Mouse (Mus musculus): ENCODE measurements around the gene Pdia3.
A peak's percentile ranks its signal among the peaks of the same experiment; 100 is the strongest.
"Not testable (repeated sequence)": the region's sequence is repeated elsewhere in the genome, so short reads cannot be mapped to it uniquely, and the experiment has no call there.

Pdia3 gene

GRCm38 (mm10) chr2:121444178-121444577, 30.6 kb downstream of the Pdia3 start, which contains the start of gene Ell3:
Gene Ell3, minus strand, starts transcription at chr2:121444278.
- no peak for DNase-seq

- no peak for DNase-seq
Measured at GRCm38 (mm10) chr2:121445117-121445516, 31.5 kb downstream of the Pdia3 start.

DNA sequence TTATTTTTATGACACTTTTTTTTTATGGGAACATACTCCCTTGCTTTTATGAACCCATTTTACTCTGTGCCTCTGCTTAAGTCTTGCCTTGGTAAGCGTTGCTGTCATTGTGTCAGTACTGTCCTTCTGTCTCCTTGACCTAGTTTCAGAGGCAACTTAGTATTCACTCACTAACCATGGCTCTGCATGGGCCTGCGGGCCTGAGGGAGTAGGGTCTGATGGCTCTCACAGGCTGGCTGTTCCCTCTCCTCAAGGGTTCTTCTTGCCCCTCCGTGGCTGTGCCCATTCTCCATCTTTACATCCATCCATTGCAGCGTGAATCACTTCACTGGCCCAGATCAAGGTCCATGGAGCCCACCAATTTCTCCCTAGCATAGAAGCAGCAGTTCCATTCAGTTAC, 32.9 kb downstream of the Pdia3 start:
- DNase-seq: no peak

DNA sequence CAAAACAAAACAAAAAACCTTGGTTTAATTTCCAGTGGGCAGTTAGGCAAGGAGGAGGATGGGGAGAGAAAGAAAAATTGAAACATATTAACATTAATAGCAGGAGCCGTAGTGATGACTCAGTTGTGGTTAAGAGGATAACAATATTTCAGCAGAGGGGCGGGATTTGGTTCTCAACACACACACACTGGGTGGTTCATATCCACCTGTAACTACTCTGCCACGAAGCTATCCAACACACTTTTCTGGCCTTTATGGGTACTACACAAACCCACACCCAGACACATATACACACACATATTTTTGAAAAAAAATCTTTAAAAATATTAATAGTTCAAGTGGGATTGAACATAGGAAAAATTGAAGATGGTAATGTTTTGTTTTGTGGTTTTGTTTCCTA, 33.4 kb downstream of the Pdia3 start:
- no peak for DNase-seq

DNA sequence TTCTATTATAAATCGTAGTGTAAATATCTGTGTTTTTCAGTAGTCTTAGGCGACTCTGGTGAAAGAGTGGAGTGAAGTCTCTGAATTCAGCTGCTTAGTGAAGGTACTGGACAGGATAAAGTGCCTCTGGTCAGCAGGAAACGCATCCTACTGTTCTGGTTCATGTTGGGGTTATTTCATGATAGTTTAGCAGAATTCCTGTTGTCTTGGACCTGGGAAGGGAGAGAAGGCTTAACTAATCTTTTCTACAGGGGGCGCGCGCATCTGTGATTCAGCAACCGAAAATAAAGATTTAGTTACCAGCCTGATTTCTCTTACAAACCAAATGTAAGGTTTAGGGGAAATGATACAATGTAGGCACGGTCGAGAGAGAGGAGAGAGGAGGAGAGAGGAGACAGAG, 34.6 kb downstream of the Pdia3 start:
- peak; percentile 68 for DNase-seq

GRCm38 (mm10) chr2:121448739-121449535, 35.4 kb downstream of the Pdia3 start, which contains the start of gene Serf2:
Gene Serf2, plus strand, starts transcription at chr2:121449195.
- peak; percentile 99 for DNase-seq

DNA sequence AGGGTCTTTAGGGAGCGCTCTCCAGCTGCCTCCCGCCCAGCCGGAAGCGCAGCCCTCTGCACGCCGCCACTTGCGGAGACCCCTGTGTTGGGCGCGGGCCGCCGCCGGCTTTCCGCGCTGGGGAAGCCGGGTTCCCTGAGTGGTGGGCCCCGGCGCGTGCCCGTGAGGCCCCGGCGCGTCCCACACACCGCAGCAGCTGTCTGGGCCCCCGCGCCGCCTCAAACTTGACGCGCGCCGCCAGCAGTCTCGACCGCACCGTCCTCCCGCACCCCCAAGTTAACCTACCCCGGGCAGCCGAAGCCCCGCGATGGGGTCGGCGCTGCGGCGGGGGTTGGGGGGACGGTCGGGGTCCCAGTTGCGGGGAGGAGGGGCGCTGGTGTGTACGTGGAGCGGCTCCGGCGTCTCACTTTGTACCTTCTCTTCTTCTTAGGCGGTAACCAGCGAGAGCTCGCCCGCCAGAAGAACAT, 36.0 kb downstream of the Pdia3 start:
- DNase-seq: no peak

DNA sequence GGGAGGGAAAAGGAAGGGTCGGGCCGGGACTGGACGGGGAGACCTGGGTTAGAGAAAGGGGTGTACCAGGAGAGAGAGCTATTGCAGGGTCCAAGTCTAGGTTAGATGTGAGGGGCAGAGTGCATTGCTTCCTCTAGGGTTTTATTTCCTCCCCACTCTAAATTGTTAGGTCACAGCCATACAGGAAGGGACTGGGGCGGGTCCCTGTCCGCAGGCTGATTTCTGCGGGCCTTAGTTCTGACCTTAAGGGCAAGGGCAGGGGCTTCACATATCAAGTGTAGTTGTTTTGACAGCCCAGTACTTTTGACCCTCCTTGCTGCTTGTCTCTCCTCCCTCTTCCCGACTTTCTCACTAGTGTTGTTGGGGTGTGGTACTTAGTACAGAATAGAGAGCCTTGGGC, 36.5 kb downstream of the Pdia3 start:
- DNase-seq: no peak

GRCm38 (mm10) chr2:121452361-121452760, 38.8 kb downstream of the Pdia3 start:
- DNase-seq: no peak

- DNase-seq: no peak
Measured at GRCm38 (mm10) chr2:121452990-121453389, 39.4 kb downstream of the Pdia3 start, which contains the start of gene Hypk. Gene Hypk, plus strand, starts transcription at chr2:121453290.

- no peak for DNase-seq
Measured at GRCm38 (mm10) chr2:121453917-121454316, 40.3 kb downstream of the Pdia3 start.

DNA sequence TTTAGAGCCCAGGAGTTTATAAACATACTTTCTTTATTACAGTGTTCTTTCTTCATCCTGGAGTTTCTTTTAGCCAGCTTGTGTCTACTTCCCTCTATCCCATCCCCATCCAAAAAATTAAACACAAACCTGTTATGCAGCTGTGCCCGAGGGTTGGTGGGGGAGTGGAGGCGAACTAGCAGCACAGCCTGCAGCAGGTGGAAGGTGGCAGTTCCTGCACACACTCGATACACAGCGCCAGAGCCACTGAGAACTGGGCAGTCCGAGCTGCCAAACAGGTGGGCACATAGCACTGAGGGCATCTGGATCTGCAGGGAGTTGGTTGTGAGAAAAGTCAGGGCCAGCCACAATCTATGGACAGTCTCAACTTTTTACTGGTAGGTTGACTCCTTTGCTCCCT, 42.0 kb downstream of the Pdia3 start:
- no peak for DNase-seq

- DNase-seq: peak; percentile 93
Measured at GRCm38 (mm10) chr2:121456692-121457642, 43.4 kb downstream of the Pdia3 start, which contains the start of gene Serinc4. Gene Serinc4, minus strand, starts transcription at chr2:121456781.

GRCm38 (mm10) chr2:121460071-121460470, 46.5 kb downstream of the Pdia3 start:
- no peak for DNase-seq

- not testable (repeated sequence) for DNase-seq
Measured at GRCm38 (mm10) chr2:121468982-121469381, 55.4 kb downstream of the Pdia3 start.

- not testable (repeated sequence) for DNase-seq
Measured at GRCm38 (mm10) chr2:121472783-121473182, 59.2 kb downstream of the Pdia3 start.

DNA sequence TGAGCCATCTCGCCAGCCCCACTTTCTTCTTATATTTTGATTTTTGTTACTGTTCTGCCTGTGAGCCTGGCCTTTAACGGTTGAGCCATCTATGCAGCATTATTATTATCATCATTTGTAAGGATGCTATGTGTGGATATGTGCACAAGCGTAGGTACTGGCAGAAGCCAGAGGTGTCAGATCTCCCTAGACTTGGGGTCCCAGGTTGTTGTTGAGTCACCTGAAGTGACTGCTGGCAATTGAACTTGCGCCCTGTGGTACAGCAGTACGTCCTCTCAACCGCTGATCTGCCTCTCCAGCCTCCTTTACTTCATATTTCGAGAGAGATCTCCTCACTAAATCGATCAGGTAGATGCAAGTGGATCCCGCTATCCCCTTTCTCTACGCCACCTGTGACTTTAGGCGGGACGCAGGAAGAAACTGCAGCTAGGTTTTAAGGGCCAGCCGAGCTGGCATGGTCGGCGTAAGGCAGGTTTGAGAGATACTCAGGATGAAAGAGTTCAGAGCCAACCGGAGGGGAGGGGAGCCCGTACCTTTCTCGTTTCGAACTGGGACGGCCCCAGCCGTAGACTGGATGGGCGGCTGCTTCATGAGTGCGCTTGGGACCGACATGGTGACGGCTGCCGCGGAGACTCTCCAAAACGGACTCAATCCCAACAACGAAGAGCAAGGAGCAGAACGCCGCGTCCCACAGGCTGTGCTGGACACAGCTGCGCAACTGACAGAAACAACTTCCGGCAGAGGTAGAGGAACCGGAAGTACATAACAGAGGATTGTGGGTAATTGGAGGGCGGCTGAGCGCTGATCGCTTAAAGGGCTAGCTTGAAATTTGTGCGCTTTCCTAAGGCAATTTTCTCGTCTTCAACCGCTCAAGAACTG, 60.0 kb downstream of the Pdia3 start, which contains the start of gene Mfap1b:
Gene Mfap1b (minus strand): TSS at position 767 of the 879 bp plus-strand sequence.
- DNase-seq: peak; percentile 93

GRCm38 (mm10) chr2:121474180-121474535, 60.6 kb downstream of the Pdia3 start:
- no peak for DNase-seq

- DNase-seq: not testable (repeated sequence)
Measured at GRCm38 (mm10) chr2:121475306-121475705, 61.7 kb downstream of the Pdia3 start.

- DNase-seq: no peak
Measured at GRCm38 (mm10) chr2:121477491-121478266, 64.1 kb downstream of the Pdia3 start.

GRCm38 (mm10) chr2:121480498-121480897, 66.9 kb downstream of the Pdia3 start:
- peak; percentile 31 for DNase-seq
